Mouse (Mus musculus) embryonic facial prominence, embryonic 13.5 days (tissue): Measurements from ENCODE around the gene Morn3. TPM values are rescaled to one million over a fixed set of nuclear protein-coding genes. Genes with fewer than 3 reads are reported as not detected.
A peak's percentile ranks its signal among the peaks of the same experiment; 100 is the strongest.

Experiments
- ATAC-seq: fragments of 200-750 bp; cut with Nextera tagmentation; 2 replicates; pipeline ENCODE4 v1.8.0; 2017; ENCODE audit warnings: low read depth; ENCODE audit not compliant: insufficient number of reproducible peaks, insufficient read depth, low FRiP score, low TSS enrichment
- H3K27ac ChIP-seq: fragments of 300-500 bp; sonication (generic); 2 replicates; pipeline ENCODE4 v1.5.1; 2015; ENCODE audit warnings: moderate library complexity, mild to moderate bottlenecking, inconsistent platforms
- H3K27me3 ChIP-seq: fragments of 300-500 bp; sonication (generic); 2 replicates; pipeline ENCODE4 v1.6.1; 2015; ENCODE audit warnings: mild to moderate bottlenecking, inconsistent platforms
- H3K36me3 ChIP-seq: fragments of 300-500 bp; sonication (generic); 2 replicates; pipeline ENCODE4 v1.6.1; 2015; ENCODE audit warnings: mild to moderate bottlenecking, inconsistent platforms
- H3K4me1 ChIP-seq: fragments of 300-500 bp; sonication (generic); 2 replicates; pipeline ENCODE4 v1.6.1; 2015; ENCODE audit warnings: inconsistent platforms
- H3K4me2 ChIP-seq: fragments of 300-500 bp; sonication (generic); 2 replicates; pipeline ENCODE4 v1.6.1; 2015; ENCODE audit warnings: moderate library complexity, mild to moderate bottlenecking, inconsistent platforms
- H3K4me3 ChIP-seq: fragments of 300-500 bp; sonication (generic); 2 replicates; pipeline ENCODE4 v1.5.1; 2015; ENCODE audit warnings: mild to moderate bottlenecking, inconsistent platforms
- H3K9ac ChIP-seq: fragments of 300-500 bp; sonication (generic); 2 replicates; pipeline ENCODE4 v1.6.1; 2015; ENCODE audit warnings: mild to moderate bottlenecking, inconsistent platforms
- H3K9me3 ChIP-seq: fragments of 300-500 bp; sonication (generic); 2 replicates; pipeline ENCODE4 v1.6.1; 2016; ENCODE audit warnings: inconsistent platforms
- WGBS: fragments of 180-500 bp; shearing (Covaris S2); methylation state at CpG from one replicate; pipeline ENCODE4 v1.1.7; 2015; ENCODE audit warnings: mixed read lengths; 5-methylcytosine and 5-hydroxymethylcytosine counted together
- polyA plus RNA-seq: library from polyadenylated mRNA; unstranded; fragments of >200 nt; fragmentation: Nextera tagmentation; extraction: Ambion mirVana; gene quantifications from 2 replicates; pipeline ENCODE4 v1.2.1, GENCODE M21; 2015

Morn3 gene
- polyA plus RNA-seq = not detected in 2 replicates

- H3K36me3 ChIP-seq = no peaks in the 10 kb centered on the region
- no peaks in the 10 kb centered on the region for H3K9me3 ChIP-seq
- H3K4me3 ChIP-seq = no peak within 1 kb of the TSS
- whole genome bisulfite sequencing = 80% methylated on average over 3 of the region's 3 CpGs
- ATAC-seq = no peak
- no peak within 1 kb of the TSS for H3K9ac ChIP-seq
- H3K27me3 ChIP-seq = no peaks in the 10 kb centered on the region
- no peak within 1 kb of the TSS for H3K27ac ChIP-seq
- H3K4me2 ChIP-seq = no peak within 1 kb of the TSS
- peaks cover 7% of the 10 kb centered on the region for H3K4me1 ChIP-seq
Observed at GRCm38 (mm10) chr5:123046916-123047315, at the start of gene Morn3. Gene Morn3, minus strand, starts transcription at chr5:123047016.

- no peaks in the 10 kb centered on the region for H3K9me3 ChIP-seq
- WGBS = 90% methylated on average over 8 of the region's 8 CpGs
- H3K9ac ChIP-seq = no peak overlapping the region
- H3K27ac ChIP-seq = no peak overlapping the region
- peaks cover 12% of the 10 kb centered on the region for H3K36me3 ChIP-seq
- H3K27me3 ChIP-seq = no peaks in the 10 kb centered on the region
- no peak for ATAC-seq
- no peaks in the 10 kb centered on the region for H3K4me1 ChIP-seq
- H3K4me3 ChIP-seq = no peak overlapping the region
- no peak overlapping the region for H3K4me2 ChIP-seq
Observed at GRCm38 (mm10) chr5:123096299-123096698, 49.5 kb upstream of the Morn3 start.

DNA sequence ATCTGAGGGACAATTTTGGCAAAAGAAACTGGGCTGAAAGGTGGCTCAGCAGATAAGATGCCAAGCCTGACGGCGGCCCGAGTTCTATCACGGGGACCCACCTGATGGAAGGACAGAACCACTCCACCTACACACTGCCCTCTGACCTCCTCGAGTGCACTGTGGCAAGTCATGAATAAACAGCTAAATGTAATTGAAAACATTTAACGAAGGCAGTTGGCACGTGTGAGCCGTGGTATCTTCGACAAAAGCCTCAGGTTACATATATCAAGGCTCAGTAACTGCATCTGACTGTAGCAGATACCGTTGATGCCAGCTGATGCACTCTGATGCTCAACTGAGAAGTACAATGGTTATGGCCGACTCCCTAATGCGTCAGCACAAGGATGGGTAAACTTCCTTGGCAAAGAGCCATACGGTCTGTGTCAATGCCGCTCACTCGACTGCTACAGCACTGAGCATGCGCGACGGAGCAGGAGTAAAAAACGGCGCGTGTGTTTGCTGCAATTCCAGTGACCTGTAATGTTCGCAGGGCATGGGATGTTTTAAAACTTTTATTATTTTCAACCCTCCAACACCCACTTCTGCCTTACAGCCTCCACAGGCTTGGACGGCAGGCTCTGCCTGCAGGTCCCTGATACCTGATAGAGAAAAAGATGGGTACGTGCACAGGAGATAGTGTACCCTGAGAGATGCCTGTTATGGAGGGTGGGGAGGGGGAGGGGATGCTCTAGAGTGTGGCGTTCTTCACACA, 47.6 kb upstream of the Morn3 start:
- no peak overlapping the region for H3K4me2 ChIP-seq
- no peaks in the 10 kb centered on the region for H3K9me3 ChIP-seq
- ATAC-seq = no peak
- H3K27ac ChIP-seq = no peak overlapping the region
- WGBS = 83% methylated on average over 25 of the region's 25 CpGs
- no peaks in the 10 kb centered on the region for H3K27me3 ChIP-seq
- H3K4me1 ChIP-seq = no peaks in the 10 kb centered on the region
- H3K36me3 ChIP-seq = peaks cover 3% of the 10 kb centered on the region
- H3K9ac ChIP-seq = no peak overlapping the region
- H3K4me3 ChIP-seq = no peak overlapping the region

DNA sequence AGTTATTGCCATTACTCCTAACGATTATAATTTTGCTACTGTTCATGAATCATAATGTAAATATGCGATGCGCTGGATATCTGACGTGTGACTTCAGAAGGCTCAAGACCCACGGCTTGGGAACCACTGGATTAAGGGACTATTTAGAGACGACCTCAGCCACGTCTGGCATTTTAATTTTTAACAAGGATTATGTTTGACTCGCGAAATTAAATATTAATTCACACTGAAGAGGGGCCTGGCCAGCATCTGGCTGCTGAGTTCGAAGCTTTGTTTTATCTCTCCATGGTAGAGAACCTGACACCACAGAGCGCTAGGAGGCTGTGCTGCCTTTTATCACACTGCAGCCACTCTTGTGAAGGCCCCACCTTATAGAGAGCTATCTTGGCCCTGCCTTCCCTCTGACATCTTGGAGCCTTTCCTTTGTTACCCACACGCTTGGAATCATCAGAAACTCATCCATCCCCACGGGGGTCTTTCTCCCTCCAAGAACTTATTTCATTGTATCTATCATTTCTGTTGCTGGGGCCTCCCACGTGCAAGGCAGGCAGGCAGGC, 46.3 kb upstream of the Morn3 start:
- 83% methylated on average over 14 of the region's 14 CpGs for WGBS
- ATAC-seq = no peak
- H3K4me3 ChIP-seq = no peak overlapping the region
- no peak overlapping the region for H3K9ac ChIP-seq
- no peaks in the 10 kb centered on the region for H3K9me3 ChIP-seq
- no peaks in the 10 kb centered on the region for H3K4me1 ChIP-seq
- no peaks in the 10 kb centered on the region for H3K36me3 ChIP-seq
- no peaks in the 10 kb centered on the region for H3K27me3 ChIP-seq
- no peak overlapping the region for H3K27ac ChIP-seq
- H3K4me2 ChIP-seq = no peak overlapping the region

- no peaks in the 10 kb centered on the region for H3K27me3 ChIP-seq
- 85% methylated on average over 10 of the region's 10 CpGs for WGBS
- H3K4me2 ChIP-seq = no peak overlapping the region
- H3K27ac ChIP-seq = no peak overlapping the region
- H3K9ac ChIP-seq = no peak overlapping the region
- H3K4me1 ChIP-seq = no peaks in the 10 kb centered on the region
- no peaks in the 10 kb centered on the region for H3K9me3 ChIP-seq
- ATAC-seq = no peak
- H3K36me3 ChIP-seq = no peaks in the 10 kb centered on the region
- H3K4me3 ChIP-seq = no peak overlapping the region
Observed at GRCm38 (mm10) chr5:123090560-123091306, 43.9 kb upstream of the Morn3 start.

DNA sequence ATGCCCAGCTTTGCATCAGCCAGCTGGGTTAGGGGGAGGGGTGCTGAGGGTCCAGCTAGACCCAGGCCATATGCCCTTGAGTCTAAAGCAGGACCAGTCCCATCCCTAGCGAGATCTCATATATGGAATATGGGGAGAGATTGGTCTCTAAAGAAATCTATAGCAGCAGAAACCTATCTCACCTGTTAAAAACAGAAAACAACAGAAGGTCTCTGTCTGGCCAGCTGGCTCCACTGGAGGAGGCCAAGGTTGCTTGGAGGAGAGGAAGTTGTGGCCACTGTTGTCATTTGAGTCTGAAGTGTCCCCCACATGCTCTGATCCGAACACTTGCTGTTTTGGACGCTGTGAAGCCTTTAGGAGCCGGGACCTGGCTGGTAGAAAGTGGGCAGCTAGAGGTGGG, 42.0 kb upstream of the Morn3 start:
- 90% methylated on average over 4 of the region's 4 CpGs for WGBS

GRCm38 (mm10) chr5:123086501-123086900, 39.7 kb upstream of the Morn3 start:
- no peaks in the 10 kb centered on the region for H3K27me3 ChIP-seq
- no peak overlapping the region for H3K4me2 ChIP-seq
- no peaks in the 10 kb centered on the region for H3K36me3 ChIP-seq
- no peak overlapping the region for H3K27ac ChIP-seq
- no peaks in the 10 kb centered on the region for H3K4me1 ChIP-seq
- no peak overlapping the region for H3K4me3 ChIP-seq
- H3K9ac ChIP-seq = no peak overlapping the region
- no peaks in the 10 kb centered on the region for H3K9me3 ChIP-seq
- 75% methylated on average over 2 of the region's 2 CpGs for WGBS
- ATAC-seq = no peak

More for the DNA sequence above, 42.0 kb upstream of the Morn3 start:
- Histone ChIP-seq H3K4me1 (no peaks in the 10 kb centered on the region), H3K4me2 (no peak overlapping the region), H3K27me3 (no peaks in the 10 kb centered on the region), H3K9ac (no peak overlapping the region), H3K9me3 (no peaks in the 10 kb centered on the region), H3K36me3 (no peaks in the 10 kb centered on the region), H3K27ac (no peak overlapping the region), H3K4me3 (no peak overlapping the region)
- ATAC-seq = no peak

DNA sequence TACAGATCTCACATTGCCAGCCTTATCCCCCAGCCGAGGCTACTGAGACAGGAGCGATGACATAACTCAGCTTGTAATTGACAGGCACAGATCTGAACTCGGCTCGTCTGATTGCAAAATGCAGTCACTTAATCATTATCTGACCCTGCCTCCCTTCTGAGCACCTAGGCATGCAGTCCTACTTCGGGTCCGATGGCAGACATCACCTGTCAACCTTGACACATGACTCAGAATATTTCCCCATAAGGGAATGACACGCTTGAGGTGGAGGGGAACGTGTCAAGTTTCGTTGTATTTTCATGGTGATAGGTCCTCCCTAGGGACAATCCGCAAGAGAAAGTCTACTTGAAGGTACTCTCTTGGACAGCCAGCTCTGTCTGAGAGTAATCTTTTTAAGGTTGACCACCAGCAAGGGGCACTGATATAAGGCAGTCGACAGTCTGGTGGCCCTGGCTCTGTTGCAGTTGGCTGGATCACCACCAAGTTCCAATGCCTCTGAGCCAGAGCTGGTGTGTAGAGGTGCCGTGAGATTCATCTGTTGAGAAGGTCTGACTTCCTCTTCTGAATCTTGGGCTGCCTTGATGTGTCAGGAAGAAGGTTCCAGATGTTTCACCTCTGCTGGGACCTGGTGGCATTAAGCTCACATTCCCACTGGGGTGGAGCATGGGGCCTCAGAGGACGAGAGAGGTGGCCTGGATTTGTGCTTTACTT, 36.7 kb upstream of the Morn3 start:
- Histone ChIP-seq H3K27ac (no peak overlapping the region), H3K36me3 (no peaks in the 10 kb centered on the region), H3K4me3 (no peak overlapping the region), H3K4me2 (no peak overlapping the region), H3K4me1 (peaks cover 3% of the 10 kb centered on the region; the same call in 1 of the 2 replicates), H3K27me3 (no peaks in the 10 kb centered on the region), H3K9ac (no peak overlapping the region), H3K9me3 (no peaks in the 10 kb centered on the region)
- ATAC-seq = no peak
- 61% methylated on average over 13 of the region's 13 CpGs for WGBS

- WGBS = 95% methylated on average over 13 of the region's 13 CpGs
Observed at GRCm38 (mm10) chr5:123080510-123080909, 33.7 kb upstream of the Morn3 start.

DNA sequence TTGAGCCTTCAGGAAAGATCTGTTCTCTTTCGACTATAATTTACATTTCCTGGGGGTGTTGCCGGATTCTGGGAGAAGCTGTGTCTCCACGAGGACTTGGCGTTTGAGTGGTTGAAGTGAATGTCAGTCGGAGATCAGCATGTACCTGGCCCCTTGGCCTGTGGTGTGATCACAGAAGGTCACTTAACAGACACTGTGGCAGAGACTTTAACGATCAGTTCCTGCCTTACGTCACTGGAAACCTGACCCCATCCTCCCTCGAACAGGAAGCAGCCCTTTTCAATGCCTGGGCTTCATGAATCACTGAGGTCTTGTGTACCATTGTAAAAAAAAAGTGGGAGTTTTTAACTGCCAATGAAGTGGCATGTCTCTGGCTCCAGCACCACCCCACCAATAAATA, 33.2 kb upstream of the Morn3 start:
- Histone ChIP-seq H3K36me3 (no peaks in the 10 kb centered on the region), H3K27ac (0 out of 2 replicates have a peak overlapping the region, but pooled peaks have one; percentile 29), H3K4me2 (no peak overlapping the region), H3K9me3 (no peaks in the 10 kb centered on the region), H3K4me1 (peaks cover 24% of the 10 kb centered on the region), H3K4me3 (no peak overlapping the region), H3K9ac (no peak overlapping the region), H3K27me3 (no peaks in the 10 kb centered on the region)
- no peak for ATAC-seq
- WGBS = 49% methylated on average over 8 of the region's 8 CpGs

More at GRCm38 (mm10) chr5:123080510-123080909, 33.7 kb upstream of the Morn3 start:
- no peaks in the 10 kb centered on the region for H3K27me3 ChIP-seq
- H3K9me3 ChIP-seq = no peaks in the 10 kb centered on the region
- no peak overlapping the region for H3K4me3 ChIP-seq
- H3K4me1 ChIP-seq = peaks cover 21% of the 10 kb centered on the region
- no peak overlapping the region for H3K27ac ChIP-seq
- no peaks in the 10 kb centered on the region for H3K36me3 ChIP-seq
- no peak for ATAC-seq
- no peak overlapping the region for H3K9ac ChIP-seq
- no peak overlapping the region for H3K4me2 ChIP-seq

DNA sequence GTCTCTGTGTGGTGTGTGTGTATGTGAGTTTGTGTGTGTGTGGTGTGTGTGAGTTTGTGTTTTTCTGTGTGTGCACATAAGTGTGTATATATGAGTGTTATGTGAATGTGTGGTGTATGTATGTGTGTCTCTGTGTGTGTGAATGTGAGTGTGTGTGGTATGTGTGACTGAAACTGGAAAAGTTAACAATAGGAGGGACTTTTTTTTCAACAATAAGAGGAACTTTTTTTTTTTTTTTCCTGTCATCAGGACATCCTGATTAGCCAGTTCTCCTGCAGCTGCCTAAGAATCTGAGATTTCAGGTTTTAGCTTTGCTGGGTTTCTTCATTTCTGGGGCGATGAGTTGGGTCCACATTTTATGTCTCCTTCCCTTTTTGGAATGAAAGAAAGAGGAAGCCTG, 32.8 kb upstream of the Morn3 start:
- H3K9me3 ChIP-seq = no peaks in the 10 kb centered on the region
- no peak overlapping the region for H3K4me3 ChIP-seq
- peaks cover 24% of the 10 kb centered on the region for H3K4me1 ChIP-seq
- WGBS = 86% methylated on average over 1 of the region's 1 CpGs
- no peaks in the 10 kb centered on the region for H3K36me3 ChIP-seq
- H3K9ac ChIP-seq = 0 out of 2 replicates have a peak overlapping the region, but pooled peaks have one; percentile 7
- 0 out of 2 replicates have a peak overlapping the region, but pooled peaks have one; percentile 29 for H3K27ac ChIP-seq
- H3K4me2 ChIP-seq = no peak overlapping the region
- H3K27me3 ChIP-seq = no peaks in the 10 kb centered on the region
- no peak for ATAC-seq
